Mouse (Mus musculus) midbrain, embryonic 10.5 days (tissue): ENCODE results near the gene Clca1. TPM values are rescaled to one million over a fixed set of nuclear protein-coding genes. Genes with fewer than 3 reads are reported as not detected.

Experiments
- DNase-seq: peaks from one replicate; pipeline ENCODE4 v3.0.0-alpha.2; 2017; ENCODE audit warnings: low spot score
- H3K27ac ChIP-seq: fragments of 300-500 bp; sonication (generic); replicated peaks from 2 replicates; pipeline ENCODE4 v1.5.1; 2016; ENCODE audit warnings: mild to moderate bottlenecking
- H3K27me3 ChIP-seq: fragments of 300-500 bp; sonication (generic); 2 replicates; pipeline ENCODE4 v1.6.1; 2016; ENCODE audit warnings: low read depth, mild to moderate bottlenecking; ENCODE audit not compliant: poor library complexity, severe bottlenecking
- H3K36me3 ChIP-seq: fragments of 300-500 bp; sonication (generic); 2 replicates; pipeline ENCODE4 v1.6.1; 2016; ENCODE audit warnings: mild to moderate bottlenecking, moderate library complexity
- H3K4me1 ChIP-seq: fragments of 300-500 bp; sonication (generic); 2 replicates; pipeline ENCODE4 v1.6.1; 2016
- H3K4me3 ChIP-seq: fragments of 300-500 bp; sonication (generic); 2 replicates; pipeline ENCODE4 v1.5.1; 2016; ENCODE audit warnings: mild to moderate bottlenecking, moderate library complexity
- H3K9me3 ChIP-seq: fragments of 300-500 bp; sonication (generic); replicated peaks from 2 replicates; pipeline ENCODE4 v1.6.1; 2016; ENCODE audit warnings: mild to moderate bottlenecking
- WGBS: fragments of 180-500 bp; shearing (Covaris S2); methylation state at CpG from one replicate; pipeline ENCODE4 v1.1.7; 2016; 5-methylcytosine and 5-hydroxymethylcytosine counted together
- polyA plus RNA-seq: library from polyadenylated mRNA; unstranded; fragments of >200 nt; fragmentation: Nextera tagmentation; extraction: Ambion mirVana; gene quantifications from 2 replicates; pipeline ENCODE4 v1.2.1, GENCODE M21; 2016

Clca1 gene
- polyA plus RNA-seq, 1 experiment from 2014 or later, result not detected

DNA sequence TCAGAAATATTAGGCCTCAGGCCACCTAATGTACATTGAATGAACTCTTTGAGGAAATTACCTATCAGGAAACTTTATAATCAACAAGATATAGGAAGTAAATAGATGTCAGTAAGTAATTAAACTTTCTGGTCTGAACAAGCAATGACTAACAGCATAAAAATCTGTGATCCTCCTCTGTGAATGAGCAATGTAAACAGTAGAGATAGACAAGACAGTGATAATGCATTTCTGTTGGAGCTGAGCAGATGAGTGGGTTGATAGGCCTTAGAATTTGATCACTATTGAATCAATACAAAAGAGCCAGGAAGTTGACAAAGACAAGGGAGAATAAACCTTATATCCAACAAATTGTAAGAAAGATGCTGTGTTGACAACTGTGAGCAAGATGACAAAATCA is 40.0 kb downstream of the Clca1 start:
- H3K36me3 ChIP-seq, result no peaks in the 10 kb centered on the region
- no peaks in the 10 kb centered on the region for H3K9me3 ChIP-seq
- H3K27ac ChIP-seq, result no peak overlapping the region
- H3K27me3 ChIP-seq, result no peaks in the 10 kb centered on the region
- no peak overlapping the region for H3K4me3 ChIP-seq
- DNase-seq, result no peak
- H3K4me1 ChIP-seq, result no peaks in the 10 kb centered on the region

- H3K9me3 ChIP-seq, result no peaks in the 10 kb centered on the region
- DNase-seq, result no peak
- WGBS, result 84% methylated on average over 5 of the region's 5 CpGs
- H3K27ac ChIP-seq, result no peak overlapping the region
- no peak overlapping the region for H3K4me3 ChIP-seq
- no peaks in the 10 kb centered on the region for H3K4me1 ChIP-seq
- no peaks in the 10 kb centered on the region for H3K27me3 ChIP-seq
- H3K36me3 ChIP-seq, result no peaks in the 10 kb centered on the region
Observed at GRCm38 (mm10) chr3:144985890-144986289, 46.7 kb downstream of the Clca1 start.

- Histone ChIP-seq H3K36me3 (no peaks in the 10 kb centered on the region), H3K4me1 (peaks cover 5% of the 10 kb centered on the region), H3K27ac (no peak overlapping the region), H3K27me3 (no peaks in the 10 kb centered on the region), H3K9me3 (no peaks in the 10 kb centered on the region), H3K4me3 (no peak overlapping the region)
- 90% methylated on average over 6 of the region's 6 CpGs for WGBS
- no peak for DNase-seq
Observed at GRCm38 (mm10) chr3:144980551-144980950, 52.0 kb downstream of the Clca1 start.

DNA sequence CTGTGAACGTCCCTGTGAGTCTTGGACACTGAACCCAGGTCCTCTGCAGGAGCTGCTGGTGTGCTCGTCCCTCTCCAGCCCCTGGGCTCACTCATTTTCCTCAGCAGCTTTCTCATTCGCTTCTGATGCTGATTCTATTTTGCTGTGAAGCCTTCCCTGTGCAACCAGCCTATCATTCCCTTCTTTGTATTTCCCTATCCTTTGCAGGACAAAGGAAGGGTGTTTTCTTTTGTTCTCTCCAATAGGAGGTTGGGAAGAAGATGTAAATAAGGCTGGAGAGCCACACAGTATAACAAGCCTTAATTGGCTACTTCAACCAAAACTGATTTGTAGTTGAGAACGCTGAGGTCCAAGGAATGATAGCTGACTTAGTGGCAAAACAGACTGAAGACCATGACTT is 54.9 kb downstream of the Clca1 start:
- Histone ChIP-seq H3K9me3 (no peaks in the 10 kb centered on the region), H3K4me1 (peaks cover 5% of the 10 kb centered on the region), H3K27ac (no peak overlapping the region), H3K27me3 (no peaks in the 10 kb centered on the region), H3K36me3 (no peaks in the 10 kb centered on the region), H3K4me3 (no peak overlapping the region)
- 22% methylated on average over 4 of the region's 4 CpGs for WGBS
- DNase-seq, result no peak

GRCm38 (mm10) chr3:144976091-144976490 is 56.5 kb downstream of the Clca1 start:
- Histone ChIP-seq H3K27me3 (no peaks in the 10 kb centered on the region), H3K27ac (no peak overlapping the region), H3K9me3 (no peaks in the 10 kb centered on the region), H3K4me1 (peaks cover 5% of the 10 kb centered on the region), H3K36me3 (no peaks in the 10 kb centered on the region), H3K4me3 (no peak overlapping the region)
- no peak for DNase-seq
- WGBS, result 56% methylated on average over 1 of the region's 1 CpGs

DNA sequence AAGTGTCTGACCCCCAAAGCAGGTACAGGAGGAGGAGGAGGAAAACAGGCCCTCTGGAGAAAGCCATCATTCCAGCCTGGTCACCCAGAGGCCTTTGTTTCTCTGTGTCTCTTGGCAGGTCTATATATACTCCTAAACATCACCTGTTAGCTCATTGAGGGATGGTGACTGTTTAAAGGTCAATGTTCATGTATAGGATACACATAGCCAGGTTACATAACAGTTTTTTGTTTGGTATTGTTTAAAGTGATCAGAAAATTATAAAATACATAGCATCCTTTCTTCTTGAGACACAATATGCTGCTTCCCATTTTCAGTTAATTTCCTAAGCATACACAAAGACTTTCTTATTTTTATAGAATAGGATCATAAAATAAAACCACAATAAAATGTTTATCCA is 57.6 kb downstream of the Clca1 start, which contains the start of gene Clca4a:
TSS of gene Clca4a (minus strand) at position 101 of the 400 bp plus-strand sequence.
- Histone ChIP-seq H3K4me3 (no peak within 1 kb of the TSS), H3K27ac (no peak within 1 kb of the TSS), H3K27me3 (no peaks in the 10 kb centered on the region), H3K9me3 (no peaks in the 10 kb centered on the region), H3K4me1 (peaks cover 5% of the 10 kb centered on the region), H3K36me3 (no peaks in the 10 kb centered on the region)
- no peak for DNase-seq

DNA sequence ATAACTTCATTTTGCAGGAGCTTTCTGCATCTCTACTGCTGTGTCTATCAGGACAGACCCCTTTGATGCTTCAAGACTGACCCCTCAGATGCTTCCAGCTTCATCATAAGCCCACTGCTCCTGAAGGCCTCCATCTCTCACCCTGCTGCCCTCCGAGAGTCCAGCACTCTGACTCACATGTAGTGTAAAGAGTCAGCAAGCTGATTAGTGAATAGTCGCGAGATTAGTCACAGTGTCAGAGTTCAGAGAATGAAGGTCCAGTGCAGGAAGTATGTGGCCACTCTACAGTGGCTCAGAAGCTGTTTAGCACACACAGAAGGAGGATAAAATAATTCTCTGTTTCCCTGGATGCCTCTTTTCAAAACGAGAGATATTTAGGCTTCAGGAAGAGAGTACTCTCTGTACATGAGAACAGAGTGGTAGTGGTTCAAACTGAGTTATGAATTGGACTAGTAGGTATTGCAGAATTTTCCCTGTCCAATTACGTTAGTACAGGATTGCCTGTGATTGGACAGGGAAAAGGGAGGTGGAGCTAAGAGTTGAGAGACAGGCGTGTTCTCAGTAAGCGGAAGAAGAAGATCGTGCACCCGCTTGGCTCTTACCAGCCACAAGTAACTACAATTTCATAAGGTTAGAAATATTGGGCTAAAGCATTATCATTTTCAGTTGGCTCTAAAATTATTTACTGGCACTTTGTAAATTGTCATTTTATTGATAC is 60.9 kb downstream of the Clca1 start:
- Histone ChIP-seq H3K27ac (no peak overlapping the region), H3K36me3 (no peaks in the 10 kb centered on the region), H3K27me3 (no peaks in the 10 kb centered on the region), H3K4me3 (no peak overlapping the region), H3K9me3 (no peaks in the 10 kb centered on the region), H3K4me1 (no peaks in the 10 kb centered on the region)
- 76% methylated on average over 9 of the region's 9 CpGs for WGBS
- DNase-seq, result no peak

DNA sequence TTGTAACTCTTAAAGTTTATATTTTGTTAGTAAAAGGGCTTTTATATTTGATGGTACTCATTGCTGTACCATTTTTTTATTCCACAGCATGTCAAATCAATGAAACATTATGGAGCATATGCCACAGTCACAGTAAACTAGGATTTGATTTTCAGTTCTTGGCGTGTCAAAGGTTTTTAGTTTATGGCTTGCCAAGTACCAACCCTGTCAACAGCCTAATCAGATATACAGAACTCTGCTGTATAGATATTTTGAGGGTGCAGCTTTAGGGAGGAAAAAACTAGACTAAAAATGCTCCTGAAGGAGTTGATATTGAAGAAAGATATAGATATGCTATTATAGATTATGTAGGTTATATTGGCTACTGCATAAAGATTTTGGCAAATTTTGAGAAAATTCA is 62.8 kb downstream of the Clca1 start:
- Histone ChIP-seq H3K27ac (no peak overlapping the region), H3K36me3 (no peaks in the 10 kb centered on the region), H3K4me1 (no peaks in the 10 kb centered on the region), H3K27me3 (no peaks in the 10 kb centered on the region), H3K9me3 (no peaks in the 10 kb centered on the region), H3K4me3 (no peak overlapping the region)
- no peak for DNase-seq
- WGBS, result 86% methylated on average over 1 of the region's 1 CpGs

- Histone ChIP-seq H3K27me3 (no peaks in the 10 kb centered on the region), H3K4me3 (no peak overlapping the region), H3K9me3 (no peaks in the 10 kb centered on the region), H3K4me1 (no peaks in the 10 kb centered on the region), H3K36me3 (no peaks in the 10 kb centered on the region), H3K27ac (no peak overlapping the region)
- 74% methylated on average over 4 of the region's 4 CpGs for WGBS
- DNase-seq, result no peak
Observed at GRCm38 (mm10) chr3:144966074-144966473, 66.5 kb downstream of the Clca1 start.

Other genes with a start within 250 kb of the Clca1 start
- gene Clca3a2, start 213.3 kb downstream of the Clca1 start, polyA plus RNA-seq, result not detected in 2 replicates
- gene Clca3b, start 183.4 kb downstream of the Clca1 start, polyA plus RNA-seq, result not detected in 2 replicates
- not detected in 2 replicates for gene Clca4b, start 100.2 kb downstream of the Clca1 start, polyA plus RNA-seq
- not detected in 2 replicates for gene Clca4a, start 57.7 kb downstream of the Clca1 start, polyA plus RNA-seq
- 0.11 and 0.16 TPM in 2 replicates for gene Clca2, start 66.7 kb upstream of the Clca1 start, polyA plus RNA-seq
- gene Odf2l, start 85.8 kb upstream of the Clca1 start, polyA plus RNA-seq, result 21.6 and 23.4 TPM in 2 replicates